Mouse (Mus musculus) heart, adult 2 months (tissue): ENCODE measurements around the gene Gm28036. TPM values are rescaled to one million over a fixed set of nuclear protein-coding genes. Genes with fewer than 3 reads are reported as not detected.

Experiments
- DNase-seq, 2 experiments: peaks; one replicate each; pipeline ENCODE4 v3.0.0; 2021
- H3K27ac ChIP-seq: fragments of 200-600 bp; 2 replicates; pipeline ENCODE4 v1.8.1; 2022
- H3K27me3 ChIP-seq: fragments of 200-500 bp; 2 replicates; pipeline ENCODE4 v1.6.1; 2012; ENCODE audit warnings: mild to moderate bottlenecking, low read length, inconsistent platforms, mixed read lengths; ENCODE audit not compliant: control insufficient read depth, insufficient read depth
- H3K36me3 ChIP-seq: fragments of 200-500 bp; 2 replicates; pipeline ENCODE4 v1.6.1; 2012; ENCODE audit warnings: low read length, inconsistent platforms; ENCODE audit not compliant: control insufficient read depth, insufficient read depth
- H3K4me1 ChIP-seq: fragments of 200-500 bp; 2 replicates; pipeline ENCODE4 v1.6.1; 2011; ENCODE audit warnings: low read length; ENCODE audit not compliant: control insufficient read depth, insufficient read depth
- H3K4me3 ChIP-seq: fragments of 200-600 bp; 2 replicates; pipeline ENCODE4 v1.8.1; 2022
- H3K79me2 ChIP-seq: fragments of 200-500 bp; replicated peaks from 2 replicates; pipeline ENCODE4 v1.6.1; 2012; ENCODE audit warnings: mild to moderate bottlenecking, inconsistent platforms, low read length, moderate library complexity, mixed read lengths; ENCODE audit not compliant: control insufficient read depth, insufficient read depth
- H3K9ac ChIP-seq: fragments of 200-500 bp; 2 replicates; pipeline ENCODE4 v1.6.1; 2012; ENCODE audit warnings: low read depth, mild to moderate bottlenecking, control low read depth, inconsistent platforms, low read length, mixed read lengths
- CTCF ChIP-seq: fragments of 200-600 bp; IDR thresholded peaks from 2 replicates; pipeline ENCODE4 v1.8.1; 2022; ENCODE audit warnings: antibody characterized with exemption, mild to moderate bottlenecking, moderate library complexity
- EP300 ChIP-seq: fragments of 200-500 bp; IDR thresholded peaks from 2 replicates; pipeline ENCODE4 v1.6.1; 2011; ENCODE audit warnings: low read depth, low read length, control low read depth; ENCODE audit not compliant: insufficient read depth
- POLR2A ChIP-seq: fragments of 200-500 bp; IDR thresholded peaks from 2 replicates; pipeline ENCODE4 v1.6.1; 2011; ENCODE audit warnings: mild to moderate bottlenecking, low read depth, low read length, control low read depth; ENCODE audit not compliant: insufficient read depth
- WGBS: fragments of 180-500 bp; shearing (Covaris S2); methylation state at CpG from one replicate; pipeline ENCODE4 v1.1.7; 2018; 5-methylcytosine and 5-hydroxymethylcytosine counted together
- intact Hi-C: fragments of 180-260 bp; cut with DNase I; formaldehyde crosslinking; loops from one replicate; pipeline ENCODE4 v1.15.1; 2025
- polyA plus RNA-seq: library from polyadenylated mRNA; depleted of rRNA; stranded (reverse); fragments of >200 nt; gene quantifications from 2 replicates; pipeline ENCODE4 v1.2.3, GENCODE M21; 2012
- total RNA-seq, 2 experiments: library from RNA; stranded (reverse); gene quantifications; 2 replicates each; pipeline ENCODE4 v1.2.3; 2021

The Gm28036 gene
- total and polyA plus RNA-seq, 3 experiments, result 3.4 to 13.5 (median 11.9) TPM

DNA sequence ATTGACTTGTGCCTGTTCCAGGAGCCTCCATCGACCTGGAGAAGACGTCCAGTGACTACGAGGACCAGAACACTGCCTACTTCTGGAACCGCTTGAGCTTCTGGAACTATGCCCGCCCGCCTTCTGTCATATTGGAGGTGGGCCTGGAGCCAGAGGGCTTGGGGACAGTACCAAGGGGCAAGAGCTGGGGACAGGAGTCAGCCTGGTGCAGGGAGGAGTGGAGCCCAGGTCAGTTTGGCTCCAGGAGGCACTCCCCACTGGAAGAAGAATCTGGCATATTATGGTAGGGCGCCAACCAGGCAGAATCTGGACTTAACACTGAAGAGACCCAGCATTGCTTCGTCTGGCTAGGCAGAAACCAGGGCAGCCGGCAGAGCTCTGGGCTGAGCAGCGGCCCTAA lies 59.0 kb downstream of the Gm28036 start:
- Histone ChIP-seq H3K4me3 (no peak overlapping the region), H3K79me2 (no peaks in the 10 kb centered on the region), H3K27me3 (no peaks in the 10 kb centered on the region), H3K9ac (no peak overlapping the region), H3K36me3 (no peaks in the 10 kb centered on the region), H3K4me1 (no peaks in the 10 kb centered on the region), H3K27ac (no peak overlapping the region)
- intact Hi-C loops, result loop anchor here (5.0 kb wide), 1 partner anchor 44 kb away; the partner anchor contains the start of genes Cpne1 and Rbm12
- WGBS, result 77% methylated on average over 10 of the region's 10 CpGs
- no peak for DNase-seq
- TF ChIP-seq POLR2A, result no peak
- TF ChIP-seq CTCF, result no peak
- no peak for TF ChIP-seq EP300

GRCm38 (mm10) chr2:156066126-156066525 lies 60.8 kb downstream of the Gm28036 start:
- no peak for TF ChIP-seq POLR2A
- TF ChIP-seq EP300, result no peak
- no peak for TF ChIP-seq CTCF
- Histone ChIP-seq H3K36me3 (no peaks in the 10 kb centered on the region), H3K27me3 (no peaks in the 10 kb centered on the region), H3K4me3 (peak overlapping the region; percentile 48; the same call in 1 of the 2 replicates), H3K27ac (no peak overlapping the region; the same call in 1 of the 2 replicates), H3K79me2 (no peaks in the 10 kb centered on the region), H3K9ac (no peak overlapping the region; the same call in 1 of the 2 replicates), H3K4me1 (no peaks in the 10 kb centered on the region)
- WGBS, result 53% methylated on average over 10 of the region's 10 CpGs
- DNase-seq, result no peak
- intact Hi-C loops, result loop anchor here (5.0 kb wide), 1 partner anchor 46 kb away; the partner anchor contains the start of genes Cpne1 and Rbm12

DNA sequence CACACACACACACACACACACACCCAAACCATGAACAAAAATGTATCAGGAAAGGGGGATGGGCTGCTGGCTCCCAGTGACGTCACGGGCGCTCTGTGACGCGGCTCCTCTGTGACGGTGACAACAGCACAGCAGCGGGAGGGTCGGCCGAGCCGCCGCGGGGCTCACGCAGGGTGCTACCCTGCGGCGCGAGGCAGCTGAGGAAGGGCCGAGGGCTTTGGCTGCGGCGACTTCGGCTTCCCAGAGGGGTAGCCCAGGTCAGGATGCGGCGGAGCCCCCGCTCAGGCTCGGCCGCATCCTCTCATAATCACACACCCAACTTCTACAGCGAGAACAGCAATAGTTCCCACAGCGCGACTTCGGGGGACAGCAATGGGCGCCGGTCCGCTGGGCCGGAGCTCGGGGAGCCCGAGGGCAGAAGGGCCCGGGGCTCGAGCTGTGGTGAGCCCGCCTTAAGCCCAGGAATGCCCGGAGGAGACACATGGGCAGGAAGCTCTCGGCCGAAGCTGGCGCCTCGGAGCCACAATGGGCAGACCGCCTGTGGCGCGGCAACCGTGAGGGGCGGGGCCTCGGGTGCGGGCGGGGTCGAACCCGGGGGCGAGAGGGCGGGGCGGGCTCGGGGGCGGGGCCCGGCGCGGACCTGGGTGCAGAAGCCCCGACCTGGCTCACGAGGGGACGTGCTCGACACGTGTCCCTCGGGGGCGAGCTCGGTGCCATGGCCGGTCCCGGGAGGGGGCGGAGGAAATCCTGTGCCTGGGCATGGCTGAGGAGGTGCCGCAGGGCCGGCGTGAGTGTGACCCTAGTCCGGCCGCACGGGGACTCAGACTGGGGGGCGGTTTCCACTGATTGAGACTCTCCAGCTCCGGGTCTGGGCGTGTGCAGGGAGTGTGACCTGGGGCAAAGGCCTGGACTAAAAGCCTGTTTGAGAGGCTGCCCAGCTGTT lies 61.5 kb downstream of the Gm28036 start, which contains the start of gene Spag4:
Gene Spag4, plus strand, starts transcription at position 77 of the 943 bp plus-strand sequence.
- Histone ChIP-seq H3K9ac (peak within 1 kb of the TSS; percentile 75), H3K27me3 (no peaks in the 10 kb centered on the region), H3K4me1 (no peaks in the 10 kb centered on the region), H3K79me2 (no peaks in the 10 kb centered on the region), H3K4me3 (peak within 1 kb of the TSS; percentile 48), H3K27ac (peak within 1 kb of the TSS; percentile 38), H3K36me3 (no peaks in the 10 kb centered on the region)
- peak; percentile 80 to 82 for DNase-seq
- TF ChIP-seq EP300, result no peak
- WGBS, result 1% methylated on average over 73 of the region's 81 CpGs
- intact Hi-C loops, result loop anchor here (5.0 kb wide), 1 partner anchor 47 kb away; the partner anchor contains the start of genes Cpne1 and Rbm12

- Histone ChIP-seq H3K36me3 (no peaks in the 10 kb centered on the region), H3K79me2 (no peaks in the 10 kb centered on the region), H3K27ac (no peak within 1 kb of the TSS), H3K9ac (no peak within 1 kb of the TSS), H3K27me3 (peaks cover 4% of the 10 kb centered on the region; the same call in 1 of the 2 replicates), H3K4me3 (no peak within 1 kb of the TSS), H3K4me1 (no peaks in the 10 kb centered on the region)
- intact Hi-C loops, result no loop called here
- DNase-seq, result no peak
- TF ChIP-seq CTCF (no peak), EP300 (no peak), POLR2A (no peak)
- WGBS, result 83% methylated on average over 9 of the region's 9 CpGs
Observed at GRCm38 (mm10) chr2:156052816-156053215, 74.1 kb downstream of the Gm28036 start, which contains the start of gene Fer1l4. Fer1l4 (minus strand) TSS chr2:156052947.

DNA sequence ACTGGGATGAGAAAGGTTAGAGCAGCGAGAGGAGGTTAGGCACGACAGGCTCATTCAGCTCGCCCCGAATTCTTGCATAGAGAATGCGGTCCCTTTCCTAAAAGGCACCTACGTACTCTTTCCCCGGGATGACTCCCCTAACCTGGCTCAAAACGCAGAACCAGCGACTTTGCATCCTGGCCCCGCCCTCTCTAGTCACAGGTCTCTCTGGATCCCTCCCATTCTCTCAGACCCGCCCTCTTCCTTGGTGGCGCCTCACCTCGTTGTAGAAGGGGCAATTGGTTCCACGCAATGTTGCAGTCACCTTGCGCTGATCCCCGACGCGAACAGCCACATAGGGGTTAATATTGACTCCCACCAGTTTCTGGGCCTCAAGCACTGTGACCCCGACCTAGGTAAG lies 79.0 kb downstream of the Gm28036 start:
- no peaks in the 10 kb centered on the region for H3K4me1 ChIP-seq
- intact Hi-C loops, result no loop called here
- H3K79me2 ChIP-seq, result no peaks in the 10 kb centered on the region
- TF ChIP-seq EP300, result no peak
- no peak for TF ChIP-seq POLR2A
- no peak for TF ChIP-seq CTCF
- no peak overlapping the region for H3K27ac ChIP-seq
- WGBS, result 18% methylated on average over 19 of the region's 19 CpGs
- no peak for DNase-seq
- H3K36me3 ChIP-seq, result no peaks in the 10 kb centered on the region
- H3K27me3 ChIP-seq, result peaks cover 4% of the 10 kb centered on the region; the same call in 1 of the 2 replicates
- H3K4me3 ChIP-seq, result no peak overlapping the region
- H3K9ac ChIP-seq, result no peak overlapping the region

- DNase-seq, result no peak
- Histone ChIP-seq H3K9ac (no peak overlapping the region), H3K27ac (no peak overlapping the region), H3K79me2 (no peaks in the 10 kb centered on the region), H3K4me3 (no peak overlapping the region), H3K4me1 (no peaks in the 10 kb centered on the region), H3K36me3 (no peaks in the 10 kb centered on the region), H3K27me3 (peaks cover under 1% of the 10 kb centered on the region; the same call in 1 of the 2 replicates)
- WGBS, result 82% methylated on average over 8 of the region's 8 CpGs
- TF ChIP-seq POLR2A, result no peak
- intact Hi-C loops, result no loop called here
Observed at GRCm38 (mm10) chr2:156042903-156043302, 84.0 kb downstream of the Gm28036 start.
